Mouse (Mus musculus) kidney, embryonic 14.5 days (tissue): ENCODE data around the gene Tsnax. TPM values are rescaled to one million over a fixed set of nuclear protein-coding genes. Genes with fewer than 3 reads are reported as not detected.
A peak's percentile ranks its signal among the peaks of the same experiment; 100 is the strongest.

ENCODE experiments used
- ATAC-seq: fragments of 200-750 bp; cut with Nextera tagmentation; 2 replicates; pipeline ENCODE4 v1.8.0; 2017; ENCODE audit warnings: moderate number of reproducible peaks, mild to moderate bottlenecking, moderate TSS enrichment, moderate library complexity; ENCODE audit not compliant: low FRiP score, low TSS enrichment
- H3K27ac ChIP-seq: fragments of 300-500 bp; sonication (generic); 2 replicates; pipeline ENCODE4 v1.5.1; 2014; ENCODE audit warnings: low read depth, mild to moderate bottlenecking, low read length, moderate library complexity, mixed read lengths
- H3K27me3 ChIP-seq: fragments of 300-500 bp; sonication (generic); 2 replicates; pipeline ENCODE4 v1.6.1; 2014; ENCODE audit warnings: mild to moderate bottlenecking, low read length; ENCODE audit not compliant: control insufficient read depth, insufficient read depth
- H3K36me3 ChIP-seq: fragments of 300-500 bp; sonication (generic); 2 replicates; pipeline ENCODE4 v1.6.1; 2014; ENCODE audit warnings: low read length, mixed read lengths; ENCODE audit not compliant: control insufficient read depth, insufficient read depth
- H3K4me1 ChIP-seq: fragments of 300-500 bp; sonication (generic); 2 replicates; pipeline ENCODE4 v1.6.1; 2014; ENCODE audit warnings: low read length, mixed read lengths; ENCODE audit not compliant: control insufficient read depth, insufficient read depth
- H3K4me2 ChIP-seq: fragments of 300-500 bp; sonication (generic); replicated peaks from 2 replicates; pipeline ENCODE4 v1.6.1; 2014; ENCODE audit warnings: low read depth, mild to moderate bottlenecking, low read length
- H3K4me3 ChIP-seq: fragments of 300-500 bp; sonication (generic); 2 replicates; pipeline ENCODE4 v1.5.1; 2014; ENCODE audit warnings: mild to moderate bottlenecking, low read length
- H3K9ac ChIP-seq: fragments of 300-500 bp; sonication (generic); 2 replicates; pipeline ENCODE4 v1.6.1; 2014; ENCODE audit warnings: low read depth, mild to moderate bottlenecking, low read length, moderate library complexity
- H3K9me3 ChIP-seq: fragments of 300-500 bp; sonication (generic); 2 replicates; pipeline ENCODE4 v1.6.1; 2016; ENCODE audit warnings: low read length; ENCODE audit not compliant: control insufficient read depth
- WGBS: fragments of 180-500 bp; shearing (Covaris S2); extraction: QIAGEN DNeasy Blood & Tissue Kit; methylation state at CpG from one replicate; pipeline ENCODE4 v1.1.7; 2014; 5-methylcytosine and 5-hydroxymethylcytosine counted together
- polyA plus RNA-seq: library from polyadenylated mRNA; unstranded; fragments of >200 nt; fragmentation: Nextera tagmentation; extraction: Ambion mirVana; gene quantifications from 2 replicates; pipeline ENCODE4 v1.2.1, GENCODE M21; 2014

The Tsnax gene
- polyA plus RNA-seq, 1 experiment from 2014 or later, result 128 TPM

DNA sequence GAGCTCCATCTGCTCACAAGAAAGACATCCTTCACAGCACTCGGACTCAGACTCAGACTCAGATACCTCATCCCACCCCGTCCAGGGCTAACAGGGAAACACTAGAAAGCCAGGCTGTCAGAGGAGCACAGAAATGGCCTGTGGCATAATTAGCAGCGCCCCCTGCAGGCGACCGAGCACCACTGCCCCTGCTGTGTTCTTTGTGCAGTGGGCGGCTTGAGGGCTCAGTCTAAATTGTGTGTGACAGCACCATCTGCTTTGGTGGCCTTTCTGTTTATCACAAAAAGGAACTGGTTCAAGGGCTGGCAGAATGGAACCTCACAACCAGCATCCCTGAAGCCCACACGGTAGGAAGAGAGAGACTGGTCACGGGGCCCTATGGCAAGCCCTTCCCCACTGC lies 21.9 kb downstream of the Tsnax start:
- peaks cover 58% of the 10 kb centered on the region for H3K36me3 ChIP-seq
- H3K9me3 ChIP-seq, result 0 out of 2 replicates have a peak, but pooled peaks cover under 1% of the 10 kb centered on the region
- no peak overlapping the region for H3K4me3 ChIP-seq
- H3K4me1 ChIP-seq, result no peaks in the 10 kb centered on the region
- ATAC-seq, result peak; percentile 72
- H3K4me2 ChIP-seq, result no peak overlapping the region
- H3K27ac ChIP-seq, result no peak overlapping the region
- H3K27me3 ChIP-seq, result no peaks in the 10 kb centered on the region
- no peak overlapping the region for H3K9ac ChIP-seq
- WGBS, result 38% methylated on average over 8 of the region's 8 CpGs

DNA sequence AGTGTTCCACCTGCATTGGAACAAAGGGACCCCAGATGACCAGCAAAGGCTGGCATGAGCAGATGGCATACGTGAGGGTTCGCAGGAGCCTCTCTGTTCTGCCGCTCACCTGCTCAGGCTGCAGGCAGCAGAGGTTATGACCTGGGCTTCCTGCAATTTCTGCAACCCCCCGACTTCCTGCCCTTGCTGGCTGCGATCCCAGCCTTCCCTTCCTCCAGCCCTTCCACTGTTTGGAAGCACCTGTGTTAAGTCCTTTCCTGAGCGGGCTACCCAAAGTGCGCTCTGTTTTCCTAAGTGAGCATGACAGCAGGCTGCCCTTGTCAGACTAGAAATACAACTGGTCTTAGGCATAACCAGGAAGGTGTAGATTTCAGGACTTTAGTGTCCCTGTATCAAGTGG lies 24.3 kb downstream of the Tsnax start:
- Histone ChIP-seq H3K4me3 (no peak overlapping the region), H3K4me2 (no peak overlapping the region), H3K27me3 (no peaks in the 10 kb centered on the region), H3K4me1 (no peaks in the 10 kb centered on the region), H3K36me3 (peaks cover 37% of the 10 kb centered on the region), H3K9me3 (0 out of 2 replicates have a peak, but pooled peaks cover 7% of the 10 kb centered on the region), H3K9ac (no peak overlapping the region), H3K27ac (no peak overlapping the region)
- WGBS, result 65% methylated on average over 7 of the region's 7 CpGs
- ATAC-seq, result no peak; the same call in 1 of the 2 replicates

DNA sequence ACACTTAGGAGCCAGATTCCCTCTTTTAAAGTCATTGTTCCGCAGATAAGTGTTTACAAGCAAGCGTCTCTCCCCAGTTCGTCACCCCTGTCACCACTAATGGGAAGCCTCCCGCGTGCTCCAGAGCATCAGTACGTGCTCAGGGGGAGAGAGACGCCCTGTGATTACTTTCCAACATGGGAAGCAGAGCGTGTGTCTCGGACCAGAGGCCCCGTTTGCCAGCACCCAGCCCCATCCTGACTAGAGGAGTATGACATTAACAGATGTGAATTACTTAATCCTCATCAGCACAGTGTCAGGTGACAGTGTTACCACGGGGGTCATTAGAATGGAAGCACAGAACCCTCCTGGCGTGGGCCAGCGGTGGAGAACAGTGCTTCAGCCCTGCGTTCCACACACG lies 25.9 kb downstream of the Tsnax start:
- no peaks in the 10 kb centered on the region for H3K27me3 ChIP-seq
- no peak overlapping the region for H3K9ac ChIP-seq
- no peak overlapping the region for H3K27ac ChIP-seq
- 0 out of 2 replicates have a peak, but pooled peaks cover 7% of the 10 kb centered on the region for H3K9me3 ChIP-seq
- 87% methylated on average over 15 of the region's 15 CpGs for WGBS
- no peak overlapping the region for H3K4me3 ChIP-seq
- no peaks in the 10 kb centered on the region for H3K4me1 ChIP-seq
- H3K36me3 ChIP-seq, result peaks cover 23% of the 10 kb centered on the region
- no peak overlapping the region for H3K4me2 ChIP-seq
- no peak for ATAC-seq

- Histone ChIP-seq H3K4me3 (no peak overlapping the region), H3K9me3 (0 out of 2 replicates have a peak, but pooled peaks cover 7% of the 10 kb centered on the region), H3K27me3 (no peaks in the 10 kb centered on the region), H3K36me3 (peaks cover 20% of the 10 kb centered on the region), H3K9ac (no peak overlapping the region), H3K4me1 (no peaks in the 10 kb centered on the region), H3K27ac (no peak overlapping the region), H3K4me2 (no peak overlapping the region)
- WGBS, result 63% methylated on average over 15 of the region's 15 CpGs
- no peak for ATAC-seq
Observed at GRCm38 (mm10) chr8:125040587-125041375, 28.0 kb downstream of the Tsnax start.

GRCm38 (mm10) chr8:125041496-125041895 lies 28.7 kb downstream of the Tsnax start:
- no peak overlapping the region for H3K4me2 ChIP-seq
- H3K36me3 ChIP-seq, result peaks cover 14% of the 10 kb centered on the region
- H3K27me3 ChIP-seq, result no peaks in the 10 kb centered on the region
- no peak overlapping the region for H3K9ac ChIP-seq
- WGBS, result 59% methylated on average over 2 of the region's 2 CpGs
- H3K4me3 ChIP-seq, result no peak overlapping the region
- H3K9me3 ChIP-seq, result 0 out of 2 replicates have a peak, but pooled peaks cover 7% of the 10 kb centered on the region
- no peaks in the 10 kb centered on the region for H3K4me1 ChIP-seq
- no peak for ATAC-seq
- no peak overlapping the region for H3K27ac ChIP-seq

DNA sequence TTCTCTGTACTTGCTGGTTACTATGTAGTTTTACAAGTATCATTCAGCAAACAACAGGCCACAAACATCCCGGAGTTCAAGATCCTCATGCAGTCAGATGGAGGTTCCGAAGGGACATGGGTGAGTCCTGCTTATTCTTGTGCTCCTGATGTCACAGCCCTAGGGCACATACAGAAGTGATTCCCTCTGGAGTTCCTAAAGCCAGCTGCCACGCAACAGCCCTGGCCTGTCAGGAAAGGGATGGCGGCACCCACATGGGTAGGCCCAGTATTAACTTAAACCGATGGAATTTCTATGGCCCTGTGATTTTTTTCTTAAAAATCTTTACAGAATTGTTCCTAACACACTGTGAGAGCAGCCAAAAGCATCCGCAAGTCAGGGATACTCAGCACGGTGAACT lies 30.6 kb downstream of the Tsnax start:
- H3K9me3 ChIP-seq, result 0 out of 2 replicates have a peak, but pooled peaks cover 7% of the 10 kb centered on the region
- H3K4me3 ChIP-seq, result no peak overlapping the region
- no peak for ATAC-seq
- 84% methylated on average over 7 of the region's 7 CpGs for WGBS
- H3K9ac ChIP-seq, result no peak overlapping the region
- H3K36me3 ChIP-seq, result peaks cover 7% of the 10 kb centered on the region
- no peak overlapping the region for H3K27ac ChIP-seq
- H3K27me3 ChIP-seq, result no peaks in the 10 kb centered on the region
- H3K4me1 ChIP-seq, result no peaks in the 10 kb centered on the region
- H3K4me2 ChIP-seq, result no peak overlapping the region

GRCm38 (mm10) chr8:125043935-125044334 lies 31.1 kb downstream of the Tsnax start:
- Histone ChIP-seq H3K4me1 (no peaks in the 10 kb centered on the region), H3K9me3 (0 out of 2 replicates have a peak, but pooled peaks cover 7% of the 10 kb centered on the region), H3K27me3 (no peaks in the 10 kb centered on the region), H3K36me3 (peaks cover 2% of the 10 kb centered on the region), H3K27ac (no peak overlapping the region), H3K4me2 (no peak overlapping the region), H3K4me3 (no peak overlapping the region), H3K9ac (no peak overlapping the region)
- ATAC-seq, result no peak
- WGBS, result 23% methylated on average over 9 of the region's 9 CpGs

DNA sequence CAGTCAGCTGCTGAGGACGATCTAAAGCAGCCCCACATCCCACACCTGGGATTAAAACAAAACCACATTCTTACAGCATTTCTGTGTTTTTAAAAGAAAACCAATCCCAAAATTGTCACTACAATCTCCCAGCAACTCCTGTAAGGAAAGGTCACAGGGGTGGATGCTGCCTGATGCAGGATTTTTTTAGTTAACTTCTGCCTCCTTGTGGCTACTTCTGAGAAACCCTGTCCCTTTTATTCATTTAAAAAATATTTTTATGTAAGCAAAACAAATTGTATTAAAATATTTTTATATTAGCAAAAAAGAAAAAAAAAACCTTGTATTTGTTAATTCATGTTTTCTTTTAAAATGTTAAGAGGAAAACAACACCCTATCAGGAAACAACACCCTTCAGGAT lies 33.0 kb downstream of the Tsnax start:
- H3K27ac ChIP-seq, result no peak overlapping the region
- 92% methylated on average over 1 of the region's 1 CpGs for WGBS
- H3K4me3 ChIP-seq, result no peak overlapping the region
- no peaks in the 10 kb centered on the region for H3K4me1 ChIP-seq
- no peaks in the 10 kb centered on the region for H3K9me3 ChIP-seq
- ATAC-seq, result no peak
- H3K9ac ChIP-seq, result no peak overlapping the region
- no peak overlapping the region for H3K4me2 ChIP-seq
- H3K36me3 ChIP-seq, result no peaks in the 10 kb centered on the region
- H3K27me3 ChIP-seq, result no peaks in the 10 kb centered on the region

- Histone ChIP-seq H3K9ac (no peak overlapping the region), H3K4me1 (peaks cover 8% of the 10 kb centered on the region; the same call in 1 of the 2 replicates), H3K27ac (no peak overlapping the region), H3K27me3 (peaks cover 15% of the 10 kb centered on the region), H3K36me3 (no peaks in the 10 kb centered on the region), H3K9me3 (no peaks in the 10 kb centered on the region), H3K4me3 (no peak overlapping the region), H3K4me2 (no peak overlapping the region)
- WGBS, result 59% methylated on average over 5 of the region's 5 CpGs
- no peak for ATAC-seq
Observed at GRCm38 (mm10) chr8:125049051-125049750, 36.4 kb downstream of the Tsnax start.
